Mouse (Mus musculus) lung, embryonic 14.5 days (tissue): ENCODE data around the gene Ccnd3. TPM values are rescaled to one million over a fixed set of nuclear protein-coding genes. Genes with fewer than 3 reads are reported as not detected.

Source experiments
- ATAC-seq: fragments of 200-750 bp; cut with Nextera tagmentation; 2 replicates; pipeline ENCODE4 v1.8.0; 2017; ENCODE audit warnings: mild to moderate bottlenecking, moderate TSS enrichment, moderate library complexity; ENCODE audit not compliant: insufficient read depth
- DNase-seq: peaks from one replicate; pipeline ENCODE4 v3.0.0-alpha.2; 2015
- H3K27ac ChIP-seq: fragments of 300-500 bp; sonication (generic); 2 replicates; pipeline ENCODE4 v1.5.1; 2014; ENCODE audit warnings: low read depth, mild to moderate bottlenecking, moderate library complexity
- H3K27me3 ChIP-seq: fragments of 300-500 bp; sonication (generic); 2 replicates; pipeline ENCODE4 v1.6.1; 2014; ENCODE audit warnings: low read length, control low read depth; ENCODE audit not compliant: insufficient read depth
- H3K36me3 ChIP-seq: fragments of 300-500 bp; sonication (generic); 2 replicates; pipeline ENCODE4 v1.6.1; 2014; ENCODE audit warnings: control low read depth; ENCODE audit not compliant: insufficient read depth
- H3K4me1 ChIP-seq: fragments of 300-500 bp; sonication (generic); 2 replicates; pipeline ENCODE4 v1.6.1; 2014; ENCODE audit warnings: antibody characterized with exemption, control low read depth; ENCODE audit not compliant: insufficient read depth
- H3K4me2 ChIP-seq: fragments of 300-500 bp; sonication (generic); 2 replicates; pipeline ENCODE4 v1.6.1; 2014; ENCODE audit warnings: mild to moderate bottlenecking
- H3K4me3 ChIP-seq: fragments of 300-500 bp; sonication (generic); 2 replicates; pipeline ENCODE4 v1.5.1; 2014; ENCODE audit warnings: low read depth, low read length
- H3K9ac ChIP-seq: fragments of 300-500 bp; sonication (generic); 2 replicates; pipeline ENCODE4 v1.6.1; 2014
- H3K9me3 ChIP-seq: fragments of 300-500 bp; sonication (generic); 2 replicates; pipeline ENCODE4 v1.6.1; 2016; ENCODE audit warnings: low read depth, low read length, control low read depth
- CTCF ChIP-seq: IDR thresholded peaks from 2 replicates; pipeline ENCODE4 v1.5.1; 2016; ENCODE audit warnings: antibody characterized with exemption, low read depth
- WGBS: fragments of 180-500 bp; shearing (Covaris S2); extraction: QIAGEN DNeasy Blood & Tissue Kit; methylation state at CpG from one replicate; pipeline ENCODE4 v1.1.7; 2014; 5-methylcytosine and 5-hydroxymethylcytosine counted together
- polyA plus RNA-seq: library from polyadenylated mRNA; unstranded; fragments of >200 nt; fragmentation: Nextera tagmentation; extraction: Ambion mirVana; gene quantifications from 2 replicates; pipeline ENCODE4 v1.2.1, GENCODE M21; 2014

The Ccnd3 gene
- polyA plus RNA-seq, 1 experiment from 2014 or later = 308 TPM

GRCm38 (mm10) chr17:47626031-47626430 lies 121.2 kb downstream of the Ccnd3 start:
- Histone ChIP-seq H3K4me3 (no peak overlapping the region), H3K36me3 (peaks cover 52% of the 10 kb centered on the region), H3K9ac (no peak overlapping the region), H3K27me3 (no peaks in the 10 kb centered on the region), H3K4me2 (no peak overlapping the region), H3K4me1 (peaks cover 3% of the 10 kb centered on the region; the same call in 1 of the 2 replicates), H3K9me3 (no peaks in the 10 kb centered on the region), H3K27ac (no peak overlapping the region)
- no peak for TF ChIP-seq CTCF
- 80% methylated on average over 5 of the region's 5 CpGs for WGBS
- DNase-seq = no peak
- ATAC-seq = no peak

GRCm38 (mm10) chr17:47627791-47628190 lies 122.9 kb downstream of the Ccnd3 start:
- Histone ChIP-seq H3K27me3 (no peaks in the 10 kb centered on the region), H3K9me3 (no peaks in the 10 kb centered on the region), H3K4me1 (peaks cover 6% of the 10 kb centered on the region; the same call in 1 of the 2 replicates), H3K9ac (no peak overlapping the region; the same call in 1 of the 2 replicates), H3K4me3 (peak overlapping the region; percentile 65), H3K36me3 (peaks cover 35% of the 10 kb centered on the region), H3K27ac (no peak overlapping the region), H3K4me2 (peak overlapping the region; percentile 99)
- WGBS = 65% methylated on average over 2 of the region's 2 CpGs
- DNase-seq = no peak
- TF ChIP-seq CTCF = peak; percentile 27
- ATAC-seq = no peak

- WGBS = under 1% methylated on average over 61 of the region's 63 CpGs
- H3K9me3 ChIP-seq = no peaks in the 10 kb centered on the region
- peaks cover 22% of the 10 kb centered on the region for H3K36me3 ChIP-seq
- H3K4me3 ChIP-seq = peak overlapping the region; percentile 65
- peak overlapping the region; percentile 85 for H3K27ac ChIP-seq
- peak; percentile 98 for DNase-seq
- H3K4me2 ChIP-seq = peak overlapping the region; percentile 99
- H3K9ac ChIP-seq = peak overlapping the region; percentile 63
- H3K27me3 ChIP-seq = no peaks in the 10 kb centered on the region
- no peak for TF ChIP-seq CTCF
- H3K4me1 ChIP-seq = peaks cover 6% of the 10 kb centered on the region; the same call in 1 of the 2 replicates
- peak; percentile 93 for ATAC-seq
Observed at GRCm38 (mm10) chr17:47628851-47629676, 124.2 kb downstream of the Ccnd3 start.

- Histone ChIP-seq H3K36me3 (peaks cover 13% of the 10 kb centered on the region), H3K4me2 (peak overlapping the region; percentile 99), H3K4me3 (peak overlapping the region; percentile 65), H3K27ac (peak overlapping the region; percentile 85), H3K27me3 (no peaks in the 10 kb centered on the region), H3K9me3 (no peaks in the 10 kb centered on the region), H3K4me1 (peaks cover 6% of the 10 kb centered on the region; the same call in 1 of the 2 replicates), H3K9ac (peak overlapping the region; percentile 63)
- WGBS = under 1% methylated on average over 55 of the region's 61 CpGs
- no peak; the same call in 1 of the 2 replicates for TF ChIP-seq CTCF
- peak; percentile 12 for DNase-seq
- ATAC-seq = peak; percentile 52
Observed at GRCm38 (mm10) chr17:47629717-47630677, 125.1 kb downstream of the Ccnd3 start.

- peaks cover 10% of the 10 kb centered on the region for H3K36me3 ChIP-seq
- no peaks in the 10 kb centered on the region for H3K9me3 ChIP-seq
- H3K27ac ChIP-seq = peak within 1 kb of the TSS; percentile 85
- peak within 1 kb of the TSS; percentile 99 for H3K4me2 ChIP-seq
- no peak for TF ChIP-seq CTCF
- no peaks in the 10 kb centered on the region for H3K27me3 ChIP-seq
- WGBS = 0% methylated on average over 3 of the region's 3 CpGs
- H3K4me1 ChIP-seq = peaks cover 6% of the 10 kb centered on the region; the same call in 1 of the 2 replicates
- H3K9ac ChIP-seq = peak within 1 kb of the TSS; percentile 63
- no peak for DNase-seq
- ATAC-seq = no peak
- H3K4me3 ChIP-seq = peak within 1 kb of the TSS; percentile 65
Observed at GRCm38 (mm10) chr17:47630678-47631065, 125.8 kb downstream of the Ccnd3 start, which contains the start of gene Usp49. Usp49 (plus strand) TSS chr17:47630690.

GRCm38 (mm10) chr17:47632181-47632840 lies 127.5 kb downstream of the Ccnd3 start:
- Histone ChIP-seq H3K27me3 (no peaks in the 10 kb centered on the region), H3K4me2 (no peak overlapping the region)

More at GRCm38 (mm10) chr17:47632181-47632840, 127.5 kb downstream of the Ccnd3 start:
- DNase-seq (no peak), ATAC-seq (no peak)
- H3K9ac ChIP-seq = no peak overlapping the region; the same call in 1 of the 2 replicates
- H3K4me1 ChIP-seq = peaks cover 6% of the 10 kb centered on the region; the same call in 1 of the 2 replicates
- H3K27ac ChIP-seq = no peak overlapping the region
- TF ChIP-seq CTCF = no peak
- no peak overlapping the region for H3K4me3 ChIP-seq
- 0 out of 2 replicates have a peak, but pooled peaks cover 5% of the 10 kb centered on the region for H3K36me3 ChIP-seq
- 57% methylated on average over 4 of the region's 4 CpGs for WGBS
- H3K9me3 ChIP-seq = no peaks in the 10 kb centered on the region
